Mouse (Mus musculus) midbrain, embryonic 11.5 days (tissue): ENCODE data around the gene Rai14. TPM values are rescaled to one million over a fixed set of nuclear protein-coding genes. Genes with fewer than 3 reads are reported as not detected.

Source experiments
- ATAC-seq: fragments of 200-750 bp; cut with Nextera tagmentation; 2 replicates; pipeline ENCODE4 v1.8.0; 2017; ENCODE audit warnings: moderate TSS enrichment, moderate library complexity; ENCODE audit not compliant: low FRiP score
- DNase-seq: peaks from one replicate; pipeline ENCODE4 v3.0.0; 2015; ENCODE audit warnings: low spot score; ENCODE audit errors: missing footprints
- H3K27ac ChIP-seq: fragments of 300-500 bp; sonication (generic); 2 replicates; pipeline ENCODE4 v1.5.1; 2014; ENCODE audit warnings: low read depth, low read length
- H3K27me3 ChIP-seq: fragments of 300-500 bp; sonication (generic); 2 replicates; pipeline ENCODE4 v1.6.1; 2014; ENCODE audit warnings: mild to moderate bottlenecking, low read length, moderate library complexity, mixed read lengths; ENCODE audit not compliant: control insufficient read depth, insufficient read depth
- H3K36me3 ChIP-seq: fragments of 300-500 bp; sonication (generic); 2 replicates; pipeline ENCODE4 v1.6.1; 2014; ENCODE audit warnings: mild to moderate bottlenecking, low read length, moderate library complexity, mixed read lengths; ENCODE audit not compliant: control insufficient read depth, insufficient read depth
- H3K4me1 ChIP-seq: fragments of 300-500 bp; sonication (generic); 2 replicates; pipeline ENCODE4 v1.6.1; 2014; ENCODE audit warnings: low read length; ENCODE audit not compliant: control insufficient read depth, insufficient read depth
- H3K4me2 ChIP-seq: fragments of 300-500 bp; sonication (generic); 2 replicates; pipeline ENCODE4 v1.6.1; 2014; ENCODE audit warnings: mild to moderate bottlenecking, moderate library complexity
- H3K4me3 ChIP-seq: fragments of 300-500 bp; sonication (generic); 2 replicates; pipeline ENCODE4 v1.5.1; 2014; ENCODE audit warnings: low read depth, low read length
- H3K9ac ChIP-seq: fragments of 300-500 bp; sonication (generic); 2 replicates; pipeline ENCODE4 v1.6.1; 2014; ENCODE audit warnings: low read length
- H3K9me3 ChIP-seq: fragments of 300-500 bp; sonication (generic); 2 replicates; pipeline ENCODE4 v1.6.1; 2016; ENCODE audit warnings: low read length; ENCODE audit not compliant: control insufficient read depth
- WGBS: fragments of 180-500 bp; shearing (Covaris S2); extraction: QIAGEN DNeasy Blood & Tissue Kit; methylation state at CpG from one replicate; pipeline ENCODE4 v1.1.7; 2014; 5-methylcytosine and 5-hydroxymethylcytosine counted together
- polyA plus RNA-seq: library from polyadenylated mRNA; unstranded; fragments of >200 nt; fragmentation: Nextera tagmentation; extraction: Ambion mirVana; gene quantifications from 2 replicates; pipeline ENCODE4 v1.2.1, GENCODE M21; 2014

The Rai14 gene
- polyA plus RNA-seq, 1 experiment from 2014 or later, result 74.7 TPM

- Histone ChIP-seq H3K9ac (no peak overlapping the region), H3K27ac (0 out of 2 replicates have a peak overlapping the region, but pooled peaks have one; percentile 10), H3K4me2 (no peak overlapping the region), H3K9me3 (no peaks in the 10 kb centered on the region), H3K27me3 (no peaks in the 10 kb centered on the region), H3K4me1 (peaks cover 14% of the 10 kb centered on the region), H3K4me3 (no peak overlapping the region), H3K36me3 (no peaks in the 10 kb centered on the region)
- DNase-seq, result peak; percentile 89
- whole genome bisulfite sequencing, result 23% methylated on average over 5 of the region's 5 CpGs
- ATAC-seq, result peak; percentile 51; the same call in 1 of the 2 replicates
Measured at GRCm38 (mm10) chr15:10642419-10642818, 72.0 kb downstream of the Rai14 start.

- Histone ChIP-seq H3K4me3 (no peak overlapping the region), H3K4me2 (no peak overlapping the region), H3K27me3 (no peaks in the 10 kb centered on the region), H3K9me3 (no peaks in the 10 kb centered on the region), H3K4me1 (peaks cover 12% of the 10 kb centered on the region), H3K9ac (no peak overlapping the region), H3K36me3 (no peaks in the 10 kb centered on the region), H3K27ac (no peak overlapping the region)
- DNase-seq (no peak), ATAC-seq (no peak)
- 96% methylated on average over 3 of the region's 3 CpGs for WGBS
Measured at GRCm38 (mm10) chr15:10640721-10641120, 73.7 kb downstream of the Rai14 start.

DNA sequence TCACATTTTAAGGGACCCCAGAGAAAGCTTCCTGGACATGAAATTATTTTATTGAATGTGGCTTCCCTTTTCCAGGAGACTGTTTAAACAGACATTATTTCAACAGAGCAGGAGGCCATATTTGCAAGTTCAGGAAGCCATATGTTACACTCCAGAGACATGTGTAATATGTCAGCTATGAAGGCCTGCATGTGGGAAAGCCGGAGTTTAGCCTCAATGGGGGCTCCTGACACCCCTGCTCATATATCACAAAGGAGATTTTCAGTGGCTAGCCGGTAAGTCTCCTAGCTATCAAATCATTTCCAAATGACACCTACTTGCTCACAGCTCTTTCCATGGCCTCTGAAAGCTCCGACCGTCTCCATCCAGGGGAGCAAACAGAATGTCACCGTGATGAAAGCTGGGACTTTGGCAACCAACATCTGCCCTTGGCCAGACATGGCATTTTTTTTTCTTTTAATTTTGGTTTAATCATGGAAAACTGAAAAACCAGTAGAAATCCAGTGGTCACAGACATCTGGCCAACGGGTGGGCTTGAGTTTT, 77.1 kb downstream of the Rai14 start:
- no peaks in the 10 kb centered on the region for H3K27me3 ChIP-seq
- ATAC-seq, result no peak
- no peak overlapping the region for H3K9ac ChIP-seq
- peaks cover 8% of the 10 kb centered on the region for H3K4me1 ChIP-seq
- no peak overlapping the region for H3K27ac ChIP-seq
- no peaks in the 10 kb centered on the region for H3K9me3 ChIP-seq
- H3K36me3 ChIP-seq, result no peaks in the 10 kb centered on the region; the same call in 1 of the 2 replicates
- WGBS, result 88% methylated on average over 6 of the region's 6 CpGs
- no peak overlapping the region for H3K4me2 ChIP-seq
- H3K4me3 ChIP-seq, result no peak overlapping the region
- no peak for DNase-seq

DNA sequence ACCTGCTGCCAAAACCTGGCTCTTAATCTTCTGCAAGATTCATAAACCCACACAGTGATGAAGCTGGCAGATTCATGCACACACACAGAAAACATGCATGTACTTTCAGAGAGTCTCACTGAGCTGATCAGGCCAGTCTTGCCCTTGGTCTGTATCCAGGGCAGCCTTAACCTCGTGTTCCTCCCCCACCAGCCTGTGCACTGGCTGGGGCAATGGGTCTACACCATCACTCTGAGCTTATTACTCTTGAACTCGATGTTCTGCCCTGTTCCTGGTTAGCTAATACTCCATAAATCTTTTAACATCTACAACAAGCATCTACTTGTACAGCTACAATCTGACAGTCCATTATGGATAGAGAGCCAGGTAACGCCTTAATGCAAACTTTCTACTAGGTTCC, 77.6 kb downstream of the Rai14 start:
- WGBS, result 89% methylated on average over 3 of the region's 3 CpGs

GRCm38 (mm10) chr15:10635121-10635520, 79.3 kb downstream of the Rai14 start:
- peak; percentile 75 for ATAC-seq
- H3K9ac ChIP-seq, result no peak overlapping the region
- 42% methylated on average over 10 of the region's 10 CpGs for WGBS
- no peak for DNase-seq
- H3K9me3 ChIP-seq, result no peaks in the 10 kb centered on the region
- no peak overlapping the region for H3K4me2 ChIP-seq
- peaks cover 7% of the 10 kb centered on the region; the same call in 1 of the 2 replicates for H3K36me3 ChIP-seq
- H3K4me3 ChIP-seq, result no peak overlapping the region
- H3K27ac ChIP-seq, result peak overlapping the region; percentile 26; the same call in 1 of the 2 replicates
- peaks cover 6% of the 10 kb centered on the region for H3K4me1 ChIP-seq
- H3K27me3 ChIP-seq, result no peaks in the 10 kb centered on the region

More for the DNA sequence above, 77.6 kb downstream of the Rai14 start:
- no peak overlapping the region for H3K4me2 ChIP-seq
- H3K9ac ChIP-seq, result no peak overlapping the region
- H3K9me3 ChIP-seq, result no peaks in the 10 kb centered on the region
- no peak for DNase-seq
- H3K4me1 ChIP-seq, result peaks cover 6% of the 10 kb centered on the region
- no peak for ATAC-seq
- no peak overlapping the region for H3K27ac ChIP-seq
- H3K4me3 ChIP-seq, result no peak overlapping the region
- peaks cover 4% of the 10 kb centered on the region; the same call in 1 of the 2 replicates for H3K36me3 ChIP-seq
- H3K27me3 ChIP-seq, result no peaks in the 10 kb centered on the region

DNA sequence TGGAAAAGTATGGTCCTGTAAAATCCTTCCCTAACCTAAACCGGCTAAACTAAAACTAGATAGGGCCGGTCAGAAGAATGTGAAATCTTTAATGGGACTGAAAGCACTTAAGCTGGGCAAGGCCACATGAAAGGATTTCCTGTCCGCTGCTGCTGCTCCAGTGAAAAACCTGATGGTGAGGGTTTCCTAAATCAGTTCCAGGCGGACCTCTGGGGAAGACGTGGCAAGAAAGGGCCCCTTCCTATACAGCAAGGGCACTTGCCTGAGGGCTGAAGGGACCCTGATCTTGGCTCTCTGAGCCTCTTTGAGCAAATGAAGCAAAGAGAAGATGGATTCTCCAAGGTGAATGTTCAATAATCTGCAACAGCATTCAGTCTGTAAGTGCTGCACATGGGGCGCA, 80.2 kb downstream of the Rai14 start:
- ATAC-seq (no peak), DNase-seq (no peak)
- peaks cover 7% of the 10 kb centered on the region; the same call in 1 of the 2 replicates for H3K36me3 ChIP-seq
- H3K4me2 ChIP-seq, result no peak overlapping the region
- no peak overlapping the region for H3K4me3 ChIP-seq
- H3K27ac ChIP-seq, result no peak overlapping the region
- H3K4me1 ChIP-seq, result peaks cover 6% of the 10 kb centered on the region
- H3K27me3 ChIP-seq, result no peaks in the 10 kb centered on the region
- no peak overlapping the region for H3K9ac ChIP-seq
- 55% methylated on average over 6 of the region's 6 CpGs for WGBS
- no peaks in the 10 kb centered on the region for H3K9me3 ChIP-seq

DNA sequence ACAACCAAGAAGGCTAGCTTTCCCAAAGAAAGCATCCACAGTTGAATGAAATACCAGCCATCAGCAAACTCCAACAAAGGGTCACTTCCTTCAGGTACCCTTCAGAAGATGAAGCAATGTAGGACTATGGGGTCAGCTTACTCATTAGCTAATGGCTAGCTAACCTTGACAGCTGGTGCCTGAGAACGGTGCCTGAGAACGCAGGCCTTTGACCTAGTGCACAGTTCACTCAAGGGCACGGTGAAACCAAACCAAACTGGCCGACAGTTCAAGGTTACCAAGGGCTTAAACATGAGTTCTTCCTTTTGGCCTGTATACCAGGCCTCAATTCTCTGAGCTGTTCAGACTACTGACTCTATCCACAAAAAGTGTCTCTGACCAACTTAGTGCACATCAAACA, 81.0 kb downstream of the Rai14 start:
- H3K27me3 ChIP-seq, result no peaks in the 10 kb centered on the region
- WGBS, result 97% methylated on average over 4 of the region's 4 CpGs
- ATAC-seq (no peak), DNase-seq (no peak)
- H3K4me3 ChIP-seq, result no peak overlapping the region
- no peak overlapping the region for H3K27ac ChIP-seq
- H3K36me3 ChIP-seq, result peaks cover 7% of the 10 kb centered on the region; the same call in 1 of the 2 replicates
- no peak overlapping the region for H3K9ac ChIP-seq
- H3K4me2 ChIP-seq, result no peak overlapping the region
- no peaks in the 10 kb centered on the region for H3K9me3 ChIP-seq
- peaks cover 6% of the 10 kb centered on the region for H3K4me1 ChIP-seq

- 90% methylated on average over 9 of the region's 9 CpGs for WGBS
- Histone ChIP-seq H3K9ac (no peak overlapping the region), H3K4me2 (no peak overlapping the region), H3K27ac (no peak overlapping the region), H3K4me1 (peaks cover 6% of the 10 kb centered on the region), H3K27me3 (no peaks in the 10 kb centered on the region), H3K36me3 (peaks cover 7% of the 10 kb centered on the region; the same call in 1 of the 2 replicates), H3K4me3 (no peak overlapping the region), H3K9me3 (no peaks in the 10 kb centered on the region)
- no peak for DNase-seq
- ATAC-seq, result no peak
Measured at GRCm38 (mm10) chr15:10632581-10632980, 81.8 kb downstream of the Rai14 start.

DNA sequence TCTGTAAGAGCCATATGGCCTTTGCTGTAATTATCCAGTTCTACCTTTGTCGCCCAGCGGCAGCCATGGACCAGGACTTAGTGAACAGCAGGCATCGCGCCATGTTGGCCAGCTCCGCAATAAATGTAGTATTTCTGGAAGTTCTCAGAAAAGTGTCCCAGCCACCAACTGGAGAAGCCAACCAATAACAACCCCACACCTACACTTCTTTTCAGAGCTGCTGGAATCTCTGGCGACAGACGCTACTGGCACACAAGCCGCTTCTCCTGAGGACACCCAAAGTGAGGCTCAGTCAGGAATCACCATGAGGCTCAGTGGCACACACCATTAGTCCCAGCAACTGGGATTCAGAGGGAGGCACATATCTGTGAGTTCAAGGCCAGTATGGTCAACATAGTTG, 82.4 kb downstream of the Rai14 start:
- Histone ChIP-seq H3K4me1 (peaks cover 6% of the 10 kb centered on the region), H3K9me3 (no peaks in the 10 kb centered on the region), H3K4me2 (no peak overlapping the region), H3K27ac (no peak overlapping the region), H3K4me3 (no peak overlapping the region), H3K27me3 (no peaks in the 10 kb centered on the region), H3K36me3 (peaks cover 7% of the 10 kb centered on the region; the same call in 1 of the 2 replicates), H3K9ac (no peak overlapping the region)
- no peak for DNase-seq
- 97% methylated on average over 8 of the region's 8 CpGs for WGBS
- no peak for ATAC-seq
